Mouse (Mus musculus): ENCODE results near the gene D1Pas1.

Gene D1Pas1

GRCm38 (mm10) chr1:186967201-186967812, at the start of gene D1Pas1:
TSS of gene D1Pas1 (plus strand) at chr1:186967416.
- DNase-seq (ENCODE audit: low read depth, low spot score), result no peak

GRCm38 (mm10) chr1:186922489-186923370, 44.5 kb upstream of the D1Pas1 start:
- DNase-seq (ENCODE audit: low read depth, low spot score), result no peak

GRCm38 (mm10) chr1:186924027-186924426, 43.2 kb upstream of the D1Pas1 start:
- no peak for DNase-seq (ENCODE audit: low read depth, low spot score)

GRCm38 (mm10) chr1:186925411-186925810, 41.8 kb upstream of the D1Pas1 start:
- no peak for DNase-seq (ENCODE audit: low read depth, low spot score)

GRCm38 (mm10) chr1:186926316-186926949, 40.8 kb upstream of the D1Pas1 start:
- DNase-seq (ENCODE audit: low read depth, low spot score), result no peak

- no peak for DNase-seq (ENCODE audit: low read depth, low spot score)
Observed at GRCm38 (mm10) chr1:186926950-186927316, 40.3 kb upstream of the D1Pas1 start.

GRCm38 (mm10) chr1:186927494-186927893, 39.7 kb upstream of the D1Pas1 start:
- no peak for DNase-seq (ENCODE audit: low read depth, low spot score)

- DNase-seq (ENCODE audit: low read depth, low spot score), result no peak
Observed at GRCm38 (mm10) chr1:186930160-186930887, 36.9 kb upstream of the D1Pas1 start.

- no peak for DNase-seq (ENCODE audit: low read depth, low spot score)
Observed at GRCm38 (mm10) chr1:186930888-186931233, 36.4 kb upstream of the D1Pas1 start.

- no peak for DNase-seq (ENCODE audit: low read depth, low spot score)
Observed at GRCm38 (mm10) chr1:186934205-186934604, 33.0 kb upstream of the D1Pas1 start.

- no peak for DNase-seq (ENCODE audit: low read depth, low spot score)
Observed at GRCm38 (mm10) chr1:186952381-186952780, 14.8 kb upstream of the D1Pas1 start.

GRCm38 (mm10) chr1:186954591-186954990, 12.6 kb upstream of the D1Pas1 start:
- no peak for DNase-seq (ENCODE audit: low read depth, low spot score)

GRCm38 (mm10) chr1:186959380-186959779, 7.8 kb upstream of the D1Pas1 start:
- DNase-seq (ENCODE audit: low read depth, low spot score), result no peak

- no peak for DNase-seq (ENCODE audit: low read depth, low spot score)
Observed at GRCm38 (mm10) chr1:186964143-186964875, 2.9 kb upstream of the D1Pas1 start.

GRCm38 (mm10) chr1:186967926-186968325, 710 bp downstream of the D1Pas1 start:
- DNase-seq (ENCODE audit: low read depth, low spot score), result no peak

- DNase-seq (ENCODE audit: low read depth, low spot score), result no peak
Observed at GRCm38 (mm10) chr1:186976937-186977540, 9.8 kb downstream of the D1Pas1 start.

- no peak for DNase-seq (ENCODE audit: low read depth, low spot score)
Observed at GRCm38 (mm10) chr1:186977801-186978200, 10.6 kb downstream of the D1Pas1 start.

- DNase-seq (ENCODE audit: low read depth, low spot score), result no peak
Observed at GRCm38 (mm10) chr1:186979465-186979864, 12.2 kb downstream of the D1Pas1 start.

- DNase-seq (ENCODE audit: low read depth, low spot score), result no peak
Observed at GRCm38 (mm10) chr1:186980503-186980902, 13.3 kb downstream of the D1Pas1 start.

GRCm38 (mm10) chr1:186985131-186985530, 17.9 kb downstream of the D1Pas1 start:
- no peak for DNase-seq (ENCODE audit: low read depth, low spot score)

- DNase-seq (ENCODE audit: low read depth, low spot score), result no peak
Observed at GRCm38 (mm10) chr1:186986086-186986485, 18.9 kb downstream of the D1Pas1 start.

Measured in CD4-positive helper T cell, adult 2 months (primary cell).